Mouse (Mus musculus): Measurements from ENCODE around the gene Fgr.

Gene Fgr

GRCm38 (mm10) chr4:132959679-132960045 lies 14.2 kb upstream of the Fgr start:
- DNase-seq, result no peak

- DNase-seq, result no peak
Measured at GRCm38 (mm10) chr4:132960313-132960712, 13.6 kb upstream of the Fgr start.

GRCm38 (mm10) chr4:132960864-132961639 lies 12.8 kb upstream of the Fgr start:
- DNase-seq, result no peak

GRCm38 (mm10) chr4:132961866-132962265 lies 12.0 kb upstream of the Fgr start:
- DNase-seq, result no peak

- DNase-seq, result no peak
Measured at GRCm38 (mm10) chr4:132962628-132963027, 11.3 kb upstream of the Fgr start.

GRCm38 (mm10) chr4:132963436-132963835 lies 10.5 kb upstream of the Fgr start:
- no peak for DNase-seq

- no peak for DNase-seq
Measured at GRCm38 (mm10) chr4:132964064-132964463, 9.8 kb upstream of the Fgr start.

- no peak for DNase-seq
Measured at GRCm38 (mm10) chr4:132964473-132964872, 9.4 kb upstream of the Fgr start.

GRCm38 (mm10) chr4:132968105-132968938 lies 5.6 kb upstream of the Fgr start:
- no peak for DNase-seq

GRCm38 (mm10) chr4:132971601-132972000 lies 2.3 kb upstream of the Fgr start:
- DNase-seq, result no peak

GRCm38 (mm10) chr4:132972101-132972500 lies 1.8 kb upstream of the Fgr start:
- DNase-seq, result peak; percentile 79

GRCm38 (mm10) chr4:132972556-132972955 lies 1.3 kb upstream of the Fgr start:
- no peak for DNase-seq

- no peak for DNase-seq
Measured at GRCm38 (mm10) chr4:132973186-132973585, 709 bp upstream of the Fgr start.

GRCm38 (mm10) chr4:132974904-132975303 lies 1.0 kb downstream of the Fgr start:
- peak; percentile 41 for DNase-seq

- peak; percentile 58 for DNase-seq
Measured at GRCm38 (mm10) chr4:132975791-132976190, 1.9 kb downstream of the Fgr start.

GRCm38 (mm10) chr4:132976729-132977128 lies 2.8 kb downstream of the Fgr start:
- peak; percentile 56 for DNase-seq

- DNase-seq, result peak; percentile 88
Measured at GRCm38 (mm10) chr4:132977597-132977996, 3.7 kb downstream of the Fgr start.

GRCm38 (mm10) chr4:132979186-132979585 lies 5.3 kb downstream of the Fgr start:
- DNase-seq, result no peak

- peak; percentile 70 for DNase-seq
Measured at GRCm38 (mm10) chr4:132981621-132982020, 7.7 kb downstream of the Fgr start.

GRCm38 (mm10) chr4:132982999-132983398 lies 9.1 kb downstream of the Fgr start:
- no peak for DNase-seq

GRCm38 (mm10) chr4:132983664-132984512 lies 10.0 kb downstream of the Fgr start:
- DNase-seq, result peak; percentile 59

- DNase-seq, result no peak
Measured at GRCm38 (mm10) chr4:132988581-132989355, 14.9 kb downstream of the Fgr start.
